Mouse (Mus musculus) liver, adult 2 months (tissue): Measurements from ENCODE around the gene Gtpbp3.
"Not testable (repeated sequence)": the region's sequence is repeated elsewhere in the genome, so short reads cannot be mapped to it uniquely, and the experiment has no call there.

Source experiments
- CTCF ChIP-seq: fragments of 200-500 bp; IDR thresholded peaks from 2 replicates; pipeline ENCODE4 v1.5.1; 2011; ENCODE audit warnings: low read depth, low read length, control low read depth
- POLR2A ChIP-seq: fragments of 200-500 bp; IDR thresholded peaks from 2 replicates; pipeline ENCODE4 v1.6.1; 2011; ENCODE audit warnings: low read length, control low read depth; ENCODE audit not compliant: insufficient read depth; ENCODE audit errors: extremely low read depth

DNA sequence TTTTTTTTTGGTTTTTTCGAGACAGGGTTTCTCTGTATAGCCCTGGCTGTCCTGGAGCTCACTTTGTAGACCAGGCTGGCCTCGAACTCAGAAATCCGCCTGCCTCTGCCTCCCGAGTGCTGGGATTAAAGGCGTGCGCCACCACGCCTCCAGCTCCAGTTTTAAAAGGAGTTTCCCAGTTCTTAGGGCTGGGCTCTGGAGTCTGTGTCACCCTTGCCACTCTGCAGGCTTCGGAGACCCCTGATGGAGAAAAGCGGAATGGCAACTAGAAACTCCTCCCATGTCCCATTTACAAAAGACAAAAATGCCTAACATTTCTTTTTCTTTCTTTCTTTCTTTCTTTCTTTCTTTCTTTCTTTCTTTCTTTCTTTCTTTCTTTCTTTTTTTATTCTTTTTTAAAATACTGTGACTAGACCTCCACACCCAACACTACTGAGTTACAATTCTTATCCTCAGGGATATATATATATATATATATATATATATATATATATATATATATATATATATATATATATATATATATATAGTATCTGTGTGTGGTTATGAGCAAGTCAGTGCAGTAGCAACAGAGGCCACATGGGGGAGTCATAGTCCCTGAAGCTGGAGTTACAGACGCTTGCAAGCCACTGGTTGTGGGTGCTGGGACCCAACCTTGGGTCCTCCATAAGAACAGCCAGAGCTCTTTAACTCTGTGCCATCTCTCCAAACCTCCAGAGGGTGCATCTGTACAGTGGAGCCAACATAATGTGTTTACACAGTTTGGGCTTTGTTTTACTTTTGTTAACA is 31.3 kb downstream of the Gtpbp3 start:
- TF ChIP-seq CTCF, result peak; percentile 78
- not testable (repeated sequence) for TF ChIP-seq POLR2A
